Mouse (Mus musculus) embryonic facial prominence, embryonic 15.5 days (tissue): ENCODE measurements around the gene Sphkap. TPM values are rescaled to one million over a fixed set of nuclear protein-coding genes. Genes with fewer than 3 reads are reported as not detected.

ENCODE experiments used
- ATAC-seq: fragments of 200-750 bp; cut with Nextera tagmentation; 2 replicates; pipeline ENCODE4 v1.8.0; 2017; ENCODE audit warnings: low read depth, moderate TSS enrichment; ENCODE audit not compliant: insufficient number of reproducible peaks, low FRiP score, low TSS enrichment
- H3K27ac ChIP-seq: fragments of 300-500 bp; sonication (generic); replicated peaks from 2 replicates; pipeline ENCODE4 v1.5.1; 2015; ENCODE audit warnings: mild to moderate bottlenecking, inconsistent platforms
- H3K27me3 ChIP-seq: fragments of 300-500 bp; sonication (generic); 2 replicates; pipeline ENCODE4 v1.6.1; 2015; ENCODE audit warnings: inconsistent platforms
- H3K36me3 ChIP-seq: fragments of 300-500 bp; sonication (generic); 2 replicates; pipeline ENCODE4 v1.6.1; 2015; ENCODE audit warnings: mild to moderate bottlenecking, inconsistent platforms
- H3K4me1 ChIP-seq: fragments of 300-500 bp; sonication (generic); 2 replicates; pipeline ENCODE4 v1.6.1; 2015; ENCODE audit warnings: inconsistent platforms
- H3K4me2 ChIP-seq: fragments of 300-500 bp; sonication (generic); replicated peaks from 2 replicates; pipeline ENCODE4 v1.6.1; 2015; ENCODE audit warnings: mild to moderate bottlenecking, inconsistent platforms
- H3K4me3 ChIP-seq: fragments of 300-500 bp; sonication (generic); replicated peaks from 2 replicates; pipeline ENCODE4 v1.5.1; 2015; ENCODE audit warnings: mild to moderate bottlenecking, inconsistent platforms
- H3K9ac ChIP-seq: fragments of 300-500 bp; sonication (generic); 2 replicates; pipeline ENCODE4 v1.6.1; 2015; ENCODE audit warnings: inconsistent platforms
- H3K9me3 ChIP-seq: fragments of 300-500 bp; sonication (generic); replicated peaks from 2 replicates; pipeline ENCODE4 v1.6.1; 2016; ENCODE audit warnings: inconsistent platforms
- WGBS: fragments of 180-500 bp; shearing (Covaris S2); methylation state at CpG from one replicate; pipeline ENCODE4 v1.1.7; 2015; 5-methylcytosine and 5-hydroxymethylcytosine counted together
- polyA plus RNA-seq: library from polyadenylated mRNA; unstranded; fragments of >200 nt; fragmentation: Nextera tagmentation; extraction: Ambion mirVana; gene quantifications from 2 replicates; pipeline ENCODE4 v1.2.1, GENCODE M21; 2015

Sphkap gene
- polyA plus RNA-seq, 1 experiment from 2014 or later: 0.79 TPM

DNA sequence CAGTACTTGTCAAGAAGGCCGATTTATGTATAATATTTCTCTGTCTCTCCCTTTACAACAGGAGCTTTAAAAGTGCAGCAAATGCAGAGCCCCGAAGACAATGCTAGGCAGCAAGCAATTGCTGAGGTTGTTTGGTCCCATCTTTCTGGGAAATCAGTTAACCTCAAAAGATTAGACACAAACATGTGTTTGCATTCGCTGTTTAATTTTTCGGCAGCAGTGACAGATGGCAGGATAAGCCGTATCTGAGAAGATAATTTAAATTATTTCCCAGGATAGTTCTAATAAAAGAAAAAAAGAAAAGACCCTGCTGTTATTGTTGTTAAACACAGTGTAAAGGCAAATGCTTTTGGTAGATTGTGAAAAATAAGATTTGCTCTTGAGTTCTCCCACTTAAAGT lies 41.5 kb downstream of the Sphkap start:
- no peaks in the 10 kb centered on the region for H3K27me3 ChIP-seq
- 77% methylated on average over 5 of the region's 5 CpGs for WGBS
- H3K36me3 ChIP-seq: no peaks in the 10 kb centered on the region
- no peak overlapping the region for H3K9ac ChIP-seq
- H3K27ac ChIP-seq: no peak overlapping the region
- H3K4me3 ChIP-seq: no peak overlapping the region
- H3K4me2 ChIP-seq: no peak overlapping the region
- H3K9me3 ChIP-seq: no peaks in the 10 kb centered on the region
- H3K4me1 ChIP-seq: no peaks in the 10 kb centered on the region
- ATAC-seq: no peak

- Histone ChIP-seq H3K27me3 (no peaks in the 10 kb centered on the region), H3K4me2 (no peak overlapping the region), H3K4me3 (no peak overlapping the region), H3K9me3 (no peaks in the 10 kb centered on the region), H3K27ac (no peak overlapping the region), H3K9ac (no peak overlapping the region), H3K4me1 (no peaks in the 10 kb centered on the region), H3K36me3 (no peaks in the 10 kb centered on the region)
- no peak for ATAC-seq
- 84% methylated on average over 6 of the region's 6 CpGs for WGBS
Measured at GRCm38 (mm10) chr1:83362168-83362567, 45.8 kb downstream of the Sphkap start.

DNA sequence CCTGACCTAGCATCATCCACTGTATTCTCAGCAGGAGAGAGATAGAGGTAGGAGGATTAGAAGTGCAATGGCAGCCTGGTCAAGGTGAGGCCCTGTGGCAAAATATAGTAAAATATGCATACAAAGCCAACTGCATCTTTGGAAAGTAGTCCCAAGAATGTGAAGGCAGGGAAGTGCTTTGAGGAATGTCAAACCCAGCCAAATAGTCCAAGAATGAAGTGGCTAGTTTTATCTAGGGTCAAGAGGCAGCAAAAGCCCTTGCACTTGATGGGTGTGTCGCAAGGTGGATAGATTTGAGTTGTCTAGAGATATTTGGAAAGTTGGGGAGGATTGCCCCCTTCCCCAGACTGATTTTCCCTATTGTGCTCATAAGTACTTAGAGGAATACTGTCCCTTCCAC lies 61.5 kb downstream of the Sphkap start:
- no peak overlapping the region for H3K4me2 ChIP-seq
- 90% methylated on average over 1 of the region's 1 CpGs for WGBS

DNA sequence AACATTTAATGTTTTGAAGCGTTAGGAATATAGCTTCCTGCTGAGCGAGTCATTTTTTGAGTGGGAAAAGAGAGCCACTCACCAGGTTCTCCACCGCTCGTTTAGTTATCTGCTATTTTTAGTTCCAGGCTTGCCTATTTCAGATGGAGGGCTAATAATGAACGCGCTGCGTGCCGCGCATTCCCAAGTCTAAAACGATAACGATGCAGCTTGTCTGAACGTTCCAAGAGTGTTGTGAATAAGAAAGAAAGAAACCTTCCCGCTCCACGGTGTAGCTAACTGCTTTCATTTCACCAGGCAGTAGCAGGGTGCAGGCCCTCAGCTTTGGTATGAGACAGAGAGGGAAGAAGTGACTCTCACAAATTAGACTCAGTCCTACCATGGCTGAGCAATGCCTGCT lies 62.4 kb downstream of the Sphkap start:
- Histone ChIP-seq H3K4me1 (no peaks in the 10 kb centered on the region), H3K9me3 (no peaks in the 10 kb centered on the region), H3K27ac (no peak overlapping the region), H3K36me3 (no peaks in the 10 kb centered on the region), H3K9ac (no peak overlapping the region), H3K27me3 (no peaks in the 10 kb centered on the region), H3K4me3 (no peak overlapping the region), H3K4me2 (no peak overlapping the region)
- 84% methylated on average over 14 of the region's 14 CpGs for WGBS
- ATAC-seq: no peak

More for the DNA sequence above, 61.5 kb downstream of the Sphkap start:
- ATAC-seq: no peak
- no peaks in the 10 kb centered on the region for H3K36me3 ChIP-seq
- H3K9me3 ChIP-seq: no peaks in the 10 kb centered on the region
- no peak overlapping the region for H3K27ac ChIP-seq
- no peaks in the 10 kb centered on the region for H3K4me1 ChIP-seq
- H3K27me3 ChIP-seq: no peaks in the 10 kb centered on the region
- no peak overlapping the region for H3K9ac ChIP-seq
- H3K4me3 ChIP-seq: no peak overlapping the region

GRCm38 (mm10) chr1:83345069-83345468 lies 62.9 kb downstream of the Sphkap start:
- WGBS: 47% methylated on average over 3 of the region's 3 CpGs
- Histone ChIP-seq H3K9me3 (no peaks in the 10 kb centered on the region), H3K4me2 (no peak overlapping the region), H3K9ac (no peak overlapping the region), H3K4me3 (no peak overlapping the region), H3K36me3 (no peaks in the 10 kb centered on the region), H3K27ac (no peak overlapping the region), H3K27me3 (no peaks in the 10 kb centered on the region), H3K4me1 (no peaks in the 10 kb centered on the region)
- ATAC-seq: no peak

DNA sequence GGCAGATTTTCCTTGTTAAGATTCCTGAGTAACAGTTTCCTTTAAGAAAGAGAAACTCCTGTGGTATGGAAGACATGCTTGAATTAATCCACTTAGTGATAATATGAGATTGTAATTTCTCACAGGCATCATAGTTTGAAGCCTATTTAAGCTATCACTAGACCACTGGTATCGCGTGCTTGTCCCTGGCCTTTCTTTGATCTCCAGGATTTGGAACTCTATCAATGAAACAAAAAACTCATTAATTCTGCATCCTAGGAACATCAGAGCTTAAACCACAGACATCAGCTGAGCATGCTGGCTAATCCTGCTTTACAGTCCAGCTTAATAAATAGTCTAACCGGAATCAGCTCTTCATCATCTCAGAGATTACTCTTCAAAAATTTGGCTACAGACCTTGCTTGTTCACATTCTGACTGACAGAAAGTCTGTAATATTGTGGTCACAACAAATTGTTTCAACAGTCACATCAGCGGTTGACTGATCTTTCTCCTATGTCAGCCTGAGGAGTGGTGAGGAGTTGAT lies 65.2 kb downstream of the Sphkap start:
- no peaks in the 10 kb centered on the region for H3K36me3 ChIP-seq
- no peaks in the 10 kb centered on the region for H3K27me3 ChIP-seq
- no peak for ATAC-seq
- H3K4me3 ChIP-seq: no peak overlapping the region
- H3K4me1 ChIP-seq: no peaks in the 10 kb centered on the region
- 65% methylated on average over 4 of the region's 4 CpGs for WGBS
- H3K9ac ChIP-seq: no peak overlapping the region
- H3K4me2 ChIP-seq: no peak overlapping the region
- no peak overlapping the region for H3K27ac ChIP-seq
- no peaks in the 10 kb centered on the region for H3K9me3 ChIP-seq

DNA sequence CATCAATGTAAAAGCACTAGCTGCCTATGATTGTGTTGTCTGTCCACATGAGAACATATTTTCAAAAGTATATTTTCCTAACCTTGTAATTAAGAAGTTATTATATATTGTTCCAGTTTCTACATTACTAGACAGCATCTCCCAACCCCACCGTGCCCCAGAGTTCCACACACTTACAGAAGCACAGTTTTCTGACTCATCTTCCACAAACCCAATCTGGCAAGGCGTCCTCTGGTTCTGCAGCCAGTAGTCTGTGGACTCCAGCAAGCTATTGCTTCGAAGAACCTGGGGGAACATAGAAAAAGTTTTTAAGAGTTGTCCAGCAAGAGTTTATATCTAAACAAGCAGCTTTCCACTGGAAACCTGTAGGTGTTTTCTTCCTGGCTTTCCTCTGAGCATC lies 68.6 kb downstream of the Sphkap start:
- 84% methylated on average over 3 of the region's 3 CpGs for WGBS
- no peak for ATAC-seq
- no peaks in the 10 kb centered on the region for H3K4me1 ChIP-seq
- H3K9me3 ChIP-seq: no peaks in the 10 kb centered on the region
- no peak overlapping the region for H3K4me3 ChIP-seq
- no peak overlapping the region for H3K27ac ChIP-seq
- H3K4me2 ChIP-seq: no peak overlapping the region
- no peak overlapping the region for H3K9ac ChIP-seq
- no peaks in the 10 kb centered on the region for H3K27me3 ChIP-seq
- H3K36me3 ChIP-seq: no peaks in the 10 kb centered on the region

GRCm38 (mm10) chr1:83316917-83317316 lies 91.1 kb downstream of the Sphkap start:
- no peaks in the 10 kb centered on the region for H3K4me1 ChIP-seq
- no peak overlapping the region for H3K4me2 ChIP-seq
- WGBS: 40% methylated on average over 4 of the region's 4 CpGs
- H3K27ac ChIP-seq: no peak overlapping the region
- no peak overlapping the region for H3K4me3 ChIP-seq
- no peaks in the 10 kb centered on the region for H3K27me3 ChIP-seq
- no peak for ATAC-seq
- H3K36me3 ChIP-seq: no peaks in the 10 kb centered on the region
- no peaks in the 10 kb centered on the region for H3K9me3 ChIP-seq
- no peak overlapping the region for H3K9ac ChIP-seq

DNA sequence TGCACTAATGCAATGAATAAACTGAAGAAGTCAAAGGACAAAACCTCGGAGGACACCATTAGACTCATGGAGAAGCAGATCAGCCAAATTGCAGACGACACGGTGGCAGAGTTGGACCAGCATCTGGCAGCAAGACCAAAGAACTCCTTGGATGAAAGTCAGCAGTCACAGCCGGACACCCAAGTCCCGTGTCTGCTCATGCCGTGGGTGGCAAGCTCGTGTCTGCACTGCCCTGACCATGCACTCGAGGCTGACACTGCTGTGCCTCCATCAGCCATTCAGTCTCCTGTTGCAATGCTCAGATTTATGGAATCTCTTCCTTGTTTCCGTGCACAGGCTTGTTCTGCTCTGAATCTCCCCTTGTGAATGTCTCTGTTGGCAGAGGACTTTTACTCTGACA lies 92.9 kb downstream of the Sphkap start:
- H3K9ac ChIP-seq: no peak overlapping the region
- ATAC-seq: no peak
- H3K9me3 ChIP-seq: no peaks in the 10 kb centered on the region
- no peaks in the 10 kb centered on the region for H3K27me3 ChIP-seq
- H3K4me1 ChIP-seq: no peaks in the 10 kb centered on the region
- H3K27ac ChIP-seq: no peak overlapping the region
- no peak overlapping the region for H3K4me2 ChIP-seq
- no peak overlapping the region for H3K4me3 ChIP-seq
- WGBS: 80% methylated on average over 9 of the region's 9 CpGs
- H3K36me3 ChIP-seq: no peaks in the 10 kb centered on the region

- Histone ChIP-seq H3K4me1 (no peaks in the 10 kb centered on the region), H3K9me3 (no peaks in the 10 kb centered on the region), H3K9ac (no peak overlapping the region), H3K27ac (no peak overlapping the region), H3K4me3 (no peak overlapping the region), H3K4me2 (no peak overlapping the region), H3K27me3 (no peaks in the 10 kb centered on the region), H3K36me3 (no peaks in the 10 kb centered on the region)
- no peak for ATAC-seq
- WGBS: 68% methylated on average over 6 of the region's 6 CpGs
Measured at GRCm38 (mm10) chr1:83311607-83312295, 96.2 kb downstream of the Sphkap start.

DNA sequence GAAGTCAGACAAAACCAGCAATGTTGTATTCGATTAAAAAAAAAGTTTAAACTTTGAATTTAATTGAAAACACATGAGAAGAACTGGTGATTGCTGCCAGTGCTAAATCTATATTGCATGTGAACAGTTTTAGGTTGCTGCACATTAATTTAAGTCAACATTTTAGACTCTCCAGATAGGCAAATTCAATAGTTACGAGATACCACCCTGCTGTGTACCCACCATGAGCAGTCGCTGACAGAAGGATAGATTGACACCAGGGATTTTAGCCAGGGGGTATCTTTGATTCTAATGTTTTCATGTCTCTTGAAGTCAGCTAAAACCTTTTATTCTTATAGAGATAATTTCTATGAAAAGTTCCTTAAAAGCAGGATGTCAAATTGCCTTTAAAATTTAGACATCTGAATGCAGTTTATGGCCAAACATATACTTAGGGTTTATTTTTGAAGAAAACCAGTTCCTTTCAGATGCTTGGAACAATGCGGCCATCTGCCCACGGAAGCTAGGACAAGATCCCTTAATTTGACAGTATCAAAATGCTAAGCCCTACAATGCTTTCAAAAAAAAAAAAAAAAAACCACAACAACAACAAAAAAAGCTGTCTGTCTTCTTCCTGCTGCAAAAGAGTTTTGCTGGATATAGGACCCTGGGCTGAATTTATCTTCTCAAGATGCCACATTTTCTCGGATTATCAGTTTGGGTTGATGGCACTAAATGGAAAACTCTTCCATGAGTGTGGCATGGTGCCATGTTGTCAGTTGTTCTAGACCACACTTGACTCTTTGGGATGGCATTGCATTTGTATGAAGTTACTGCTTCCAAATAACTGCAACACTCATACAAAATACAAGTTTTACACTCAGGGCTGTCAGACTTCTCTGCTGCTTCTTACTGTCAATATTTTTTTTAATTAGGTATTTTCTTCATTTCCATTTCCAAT lies 110.6 kb downstream of the Sphkap start:
- H3K27ac ChIP-seq: no peak overlapping the region
- no peaks in the 10 kb centered on the region for H3K36me3 ChIP-seq
- H3K4me2 ChIP-seq: no peak overlapping the region
- no peaks in the 10 kb centered on the region for H3K9me3 ChIP-seq
- no peaks in the 10 kb centered on the region for H3K27me3 ChIP-seq
- H3K4me1 ChIP-seq: no peaks in the 10 kb centered on the region
- H3K4me3 ChIP-seq: no peak overlapping the region
- WGBS: 37% methylated on average over 6 of the region's 6 CpGs
- no peak for ATAC-seq
- no peak overlapping the region for H3K9ac ChIP-seq
